Mouse (Mus musculus) CH12.LX (cell line): ENCODE results near the gene Gba2.

Experiments
- CHD1 ChIP-seq: IDR thresholded peaks from 2 replicates; pipeline ENCODE4 v1.6.1; 2012; ENCODE audit warnings: low read depth, low read length, improper control_type of control experiment, inconsistent platforms
- EP300 ChIP-seq: IDR thresholded peaks from 2 replicates; pipeline ENCODE4 v1.6.1; 2011; ENCODE audit warnings: low read length, improper control_type of control experiment
- GABPA ChIP-seq: IDR thresholded peaks from 2 replicates; pipeline ENCODE4 v1.6.1; 2012; ENCODE audit warnings: low read depth, low read length, improper control_type of control experiment, inconsistent platforms; ENCODE audit not compliant: insufficient replicate concordance
- POLR2A ChIP-seq: IDR thresholded peaks from 2 replicates; pipeline ENCODE4 v1.6.1; 2011; ENCODE audit warnings: low read depth, mild to moderate bottlenecking, improper control_type of control experiment, low read length

DNA sequence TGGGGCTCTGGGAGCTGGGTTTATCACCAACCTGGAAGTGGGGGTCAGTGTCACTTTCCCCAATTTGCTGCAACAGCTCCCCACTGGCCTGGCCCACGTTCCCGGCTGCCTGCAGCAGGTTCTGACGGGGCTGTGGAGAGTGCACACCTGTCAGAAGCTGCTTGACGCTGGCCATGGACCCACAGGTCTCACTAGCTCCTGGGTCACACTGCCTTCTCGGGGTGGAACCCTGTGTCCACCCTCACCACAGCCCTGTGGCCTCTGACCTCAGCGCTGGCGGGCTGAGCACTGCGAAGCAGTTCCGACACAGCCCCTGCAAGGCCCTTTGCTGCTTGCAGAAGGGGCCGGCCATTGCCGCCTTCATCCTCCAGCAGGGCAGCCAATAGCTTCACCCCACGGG, 29.6 kb downstream of the Gba2 start:
- TF ChIP-seq CHD1, result no peak
- TF ChIP-seq GABPA, result no peak
- no peak for TF ChIP-seq EP300
- TF ChIP-seq POLR2A, result no peak
